Mouse (Mus musculus) gastrocnemius, postnatal 10 days (tissue): ENCODE data around the gene Tenm4. TPM values are rescaled to one million over a fixed set of nuclear protein-coding genes. Genes with fewer than 3 reads are reported as not detected.

ENCODE experiments used
- DNase-seq: peaks from one replicate; pipeline ENCODE4 v3.0.0; 2021; ENCODE audit warnings: mixed read lengths
- total RNA-seq, 2 experiments: library from RNA; stranded (reverse); gene quantifications; 2 replicates each; pipeline ENCODE4 v1.2.3; 2021

The Tenm4 gene
- total RNA-seq, 2 experiments from 2014 or later = 11.0 to 15.0 TPM

- DNase-seq = no peak
These were observed 359.8 kb downstream of the Tenm4 start for GRCm38 (mm10) chr7:96530571-96531426.

GRCm38 (mm10) chr7:96531954-96532737 lies 361.1 kb downstream of the Tenm4 start:
- DNase-seq = no peak

- no peak for DNase-seq
These were observed 361.9 kb downstream of the Tenm4 start for GRCm38 (mm10) chr7:96532804-96533400.

- no peak for DNase-seq
These were observed 365.4 kb downstream of the Tenm4 start for GRCm38 (mm10) chr7:96536313-96536880.

- no peak for DNase-seq
These were observed 368.4 kb downstream of the Tenm4 start for GRCm38 (mm10) chr7:96539248-96540034.

- DNase-seq = no peak
These were observed 369.5 kb downstream of the Tenm4 start for GRCm38 (mm10) chr7:96540458-96541096.

GRCm38 (mm10) chr7:96545979-96546378 lies 374.9 kb downstream of the Tenm4 start:
- no peak for DNase-seq

GRCm38 (mm10) chr7:96551809-96552208 lies 380.8 kb downstream of the Tenm4 start:
- no peak for DNase-seq

- no peak for DNase-seq
These were observed 381.3 kb downstream of the Tenm4 start for GRCm38 (mm10) chr7:96552292-96552860.

GRCm38 (mm10) chr7:96554277-96554690 lies 383.2 kb downstream of the Tenm4 start:
- DNase-seq = peak; percentile 45

- no peak for DNase-seq
These were observed 384.2 kb downstream of the Tenm4 start for GRCm38 (mm10) chr7:96555294-96555693.

GRCm38 (mm10) chr7:96556756-96557155 lies 385.7 kb downstream of the Tenm4 start:
- DNase-seq = no peak

GRCm38 (mm10) chr7:96562890-96563289 lies 391.8 kb downstream of the Tenm4 start:
- no peak for DNase-seq

- no peak for DNase-seq
These were observed 392.5 kb downstream of the Tenm4 start for GRCm38 (mm10) chr7:96563329-96564065.

- peak; percentile 61 for DNase-seq
These were observed 394.8 kb downstream of the Tenm4 start for GRCm38 (mm10) chr7:96565806-96566205.

GRCm38 (mm10) chr7:96566260-96566659 lies 395.2 kb downstream of the Tenm4 start:
- no peak for DNase-seq

- DNase-seq = no peak
These were observed 397.0 kb downstream of the Tenm4 start for GRCm38 (mm10) chr7:96568034-96568433.

- no peak for DNase-seq
These were observed 399.9 kb downstream of the Tenm4 start for GRCm38 (mm10) chr7:96570965-96571364.

GRCm38 (mm10) chr7:96572995-96573394 lies 401.9 kb downstream of the Tenm4 start:
- no peak for DNase-seq

GRCm38 (mm10) chr7:96575202-96575650 lies 404.2 kb downstream of the Tenm4 start:
- peak; percentile 77 for DNase-seq
